Mouse (Mus musculus): ENCODE results near the gene Ankrd23.

Ankrd23 gene

DNA sequence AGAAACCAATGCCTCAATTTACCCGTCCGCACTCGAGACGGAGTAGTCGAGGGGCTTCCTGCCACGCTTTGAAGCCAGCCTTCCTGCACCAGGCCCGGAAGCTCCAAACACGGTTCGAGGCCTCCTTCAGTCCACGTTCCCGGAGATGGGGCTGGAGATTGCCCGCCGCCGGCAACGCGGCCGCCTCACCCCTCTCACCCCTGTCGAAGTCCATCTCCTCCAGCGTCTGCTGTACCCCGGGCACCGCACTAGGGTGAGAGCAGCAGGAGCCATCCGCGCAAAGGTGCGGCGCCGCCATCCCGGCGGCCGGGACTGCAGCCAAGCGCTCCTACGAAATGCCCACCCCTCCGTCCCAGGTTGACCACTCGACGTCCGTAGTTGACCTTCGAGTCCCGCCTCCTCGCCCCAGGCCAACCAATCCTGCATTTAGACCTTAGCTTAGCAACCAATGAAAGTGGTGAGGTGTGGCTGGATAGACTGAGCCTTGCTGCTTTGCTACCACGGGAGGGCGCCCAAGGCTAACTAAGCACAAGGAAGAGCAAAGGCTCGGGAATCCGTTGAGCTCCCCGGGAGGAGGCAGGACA lies 10.3 kb upstream of the Ankrd23 start, which contains the start of gene Ankrd39:
Ankrd39 (minus strand) TSS at position 558 of the 584 bp plus-strand sequence.
- in situ Hi-C loops (cut with MboI; ENCODE audit: low sequenced_read_pairs) = no loop called here

DNA sequence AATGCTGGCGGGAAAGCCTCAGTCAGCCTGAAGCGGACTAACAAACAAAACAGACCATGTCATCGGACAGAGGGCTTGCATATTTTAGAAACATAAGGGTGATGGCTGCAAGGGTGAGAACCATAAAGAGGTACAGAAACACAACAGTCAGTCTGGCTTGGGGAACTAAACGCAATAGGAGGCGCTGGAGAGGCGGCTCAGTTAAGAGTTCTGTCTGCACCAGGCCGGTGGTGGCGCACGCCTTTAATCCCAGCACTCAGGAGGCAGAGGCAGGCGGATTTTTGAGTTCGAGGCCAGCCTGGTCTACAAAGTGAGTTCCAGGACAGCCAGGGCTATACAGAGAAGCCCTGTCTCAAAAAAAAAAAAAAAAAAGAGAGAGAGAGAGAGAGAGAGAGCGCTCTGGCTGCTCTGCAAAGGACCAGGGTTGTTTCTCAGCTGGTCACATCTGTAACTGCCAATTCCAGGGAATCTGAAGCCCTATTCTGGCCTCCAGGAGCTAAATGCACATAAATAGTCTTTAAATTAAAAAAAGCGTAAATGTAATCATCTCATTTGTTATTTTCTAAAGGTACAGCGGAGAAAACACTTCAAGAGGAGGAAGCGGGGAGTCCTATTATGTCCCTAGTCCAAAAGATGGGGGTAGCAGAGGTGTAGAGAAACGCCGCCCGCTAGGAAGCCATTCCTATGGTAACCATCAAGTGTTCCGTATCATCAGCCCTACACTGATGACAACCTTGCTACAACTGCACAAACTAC lies 9.3 kb upstream of the Ankrd23 start:
- in situ Hi-C loops (cut with MboI; ENCODE audit: low sequenced_read_pairs) = no loop called here

DNA sequence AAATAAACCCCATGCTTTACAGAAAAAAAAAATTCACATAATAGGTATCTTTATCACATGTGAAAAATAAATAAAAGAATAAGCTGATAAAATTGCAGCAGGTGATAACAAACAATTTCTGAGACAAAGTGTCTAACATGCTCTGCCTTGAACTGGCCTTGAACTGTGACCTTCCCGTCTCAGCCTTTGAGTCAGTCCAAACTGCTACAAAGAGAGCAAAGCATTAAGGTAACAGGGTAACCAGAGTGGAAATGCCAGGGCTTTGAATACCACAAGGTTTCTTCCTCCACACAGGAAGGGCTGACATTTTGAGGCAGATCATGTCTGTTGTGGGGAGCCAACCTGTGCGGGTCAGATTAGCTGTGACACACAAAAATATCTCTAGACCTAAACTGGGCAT lies 8.7 kb upstream of the Ankrd23 start:
- in situ Hi-C loops (cut with MboI; ENCODE audit: low sequenced_read_pairs) = no loop called here

DNA sequence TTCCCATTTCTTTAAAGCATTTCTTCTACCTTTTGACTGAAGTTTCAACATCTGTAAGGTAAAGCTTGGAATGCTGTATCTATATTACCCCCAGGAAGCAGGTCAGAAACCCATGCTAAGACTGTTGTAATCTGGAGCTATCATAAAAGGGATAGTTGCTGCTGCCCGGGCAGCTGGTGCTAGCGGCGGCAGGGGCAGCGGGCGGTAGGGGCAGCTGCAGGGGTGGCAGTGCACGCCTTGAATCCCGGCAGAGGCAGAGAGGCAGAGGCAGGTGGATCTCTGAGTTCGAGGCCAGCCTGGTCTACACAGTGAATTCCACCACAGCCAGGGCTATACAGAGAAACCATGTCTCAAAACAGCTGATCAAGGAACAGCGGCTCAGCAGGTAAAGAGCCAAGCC lies 6.2 kb upstream of the Ankrd23 start:
- in situ Hi-C loops (cut with MboI; ENCODE audit: low sequenced_read_pairs) = no loop called here

DNA sequence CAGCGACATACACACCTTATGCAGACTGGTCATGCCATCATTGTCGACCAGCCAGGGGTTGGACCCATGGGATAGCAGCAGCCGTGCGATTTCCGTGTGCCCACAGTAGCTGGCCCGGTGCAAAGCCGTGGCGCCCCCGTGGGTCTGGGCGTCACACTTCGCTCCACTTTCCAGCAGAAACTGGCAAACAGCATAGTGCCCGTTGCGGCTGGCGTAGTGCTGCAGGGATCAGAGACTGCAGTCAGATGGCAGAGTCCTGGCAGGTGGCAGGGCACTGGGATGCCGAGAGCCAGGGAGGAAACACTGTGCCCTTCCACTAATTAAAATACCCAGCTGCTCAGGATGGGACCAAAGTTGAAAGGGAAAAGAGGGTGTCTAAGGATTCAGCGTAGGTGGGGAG lies 5.2 kb upstream of the Ankrd23 start:
- in situ Hi-C loops (cut with MboI; ENCODE audit: low sequenced_read_pairs) = no loop called here

DNA sequence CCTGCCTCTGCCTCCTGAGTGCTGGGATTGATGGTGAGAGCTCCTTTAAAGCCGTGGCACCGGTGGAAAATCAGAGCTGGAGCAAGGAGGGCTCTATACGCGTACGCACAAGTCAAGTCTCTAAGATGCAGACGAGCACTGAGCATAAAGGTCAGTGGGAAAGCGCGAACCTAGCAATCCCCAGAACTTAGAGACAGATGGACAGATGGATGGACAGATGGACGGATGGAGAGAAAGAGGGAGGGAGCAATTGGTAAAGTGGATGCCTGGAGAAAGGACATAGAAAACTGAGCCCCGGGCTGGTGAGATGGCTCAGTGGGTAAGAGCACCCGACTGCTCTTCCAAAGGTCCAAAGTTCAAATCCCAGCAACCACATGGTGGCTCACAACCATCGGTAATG lies 4.1 kb upstream of the Ankrd23 start:
- in situ Hi-C loops (cut with MboI; ENCODE audit: low sequenced_read_pairs) = no loop called here

DNA sequence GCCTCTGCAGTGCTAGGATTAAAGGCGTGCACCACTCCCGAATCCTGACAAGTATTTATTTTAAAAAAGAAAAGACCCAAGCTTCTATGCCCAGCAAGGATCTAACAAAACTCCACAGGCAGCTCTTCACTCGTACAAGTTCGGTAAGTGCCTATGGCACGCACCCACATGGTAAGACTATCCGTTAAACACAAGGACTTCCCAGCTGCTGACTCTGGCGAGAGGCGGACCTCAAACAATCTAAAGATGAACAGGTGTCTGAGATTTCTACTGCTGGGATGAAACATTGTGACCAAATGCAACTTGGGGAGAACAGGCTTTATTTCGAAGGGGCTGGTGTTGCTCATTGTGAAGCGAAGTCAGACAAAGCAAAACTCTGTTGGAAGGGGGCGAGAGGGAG lies 3.4 kb upstream of the Ankrd23 start:
- in situ Hi-C loops (cut with MboI; ENCODE audit: low sequenced_read_pairs) = no loop called here

DNA sequence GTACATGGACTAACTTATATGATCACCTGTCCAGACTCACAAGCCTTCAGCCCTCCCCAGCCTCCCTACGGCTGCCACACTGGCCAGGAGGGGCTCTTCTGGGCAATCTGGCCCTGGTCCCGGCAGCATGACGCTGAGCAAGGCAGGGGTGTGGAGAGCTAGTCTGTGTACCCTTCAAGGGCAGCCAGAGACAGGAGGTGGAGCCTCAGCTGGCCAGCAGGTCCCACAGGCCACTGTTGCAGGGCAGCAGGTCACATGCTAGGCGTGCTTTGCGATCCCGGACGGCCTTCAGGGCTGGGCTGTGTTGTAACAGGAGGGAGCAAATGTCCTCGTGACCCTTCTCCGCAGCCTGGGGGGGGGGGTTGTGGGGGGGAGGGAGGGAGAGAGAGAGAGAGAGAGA lies 2.5 kb upstream of the Ankrd23 start, which contains the start of gene Gm42417:
Gm42417 (minus strand) TSS at position 244 of the 400 bp plus-strand sequence.
- in situ Hi-C loops (cut with MboI; ENCODE audit: low sequenced_read_pairs) = no loop called here

DNA sequence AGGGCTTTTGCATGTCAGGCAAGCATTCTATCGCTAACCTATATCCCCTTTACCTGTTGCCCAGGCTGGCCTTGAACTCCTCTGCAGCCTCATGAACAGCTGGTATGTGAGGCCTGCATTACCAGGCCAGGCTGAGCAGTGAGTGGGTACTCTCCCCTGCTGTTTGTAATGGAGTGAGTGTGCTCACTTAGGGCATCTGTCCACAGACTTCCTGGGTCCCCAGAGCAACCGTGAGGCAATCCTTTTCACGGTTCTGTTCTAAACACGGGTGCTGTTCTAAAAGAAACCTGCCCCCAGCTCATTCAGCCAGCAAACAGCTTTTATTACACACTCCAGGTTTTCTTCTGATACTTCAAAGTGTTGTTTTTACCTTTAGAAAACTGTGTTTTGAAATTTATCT lies 2.0 kb upstream of the Ankrd23 start:
- in situ Hi-C loops (cut with MboI; ENCODE audit: low sequenced_read_pairs) = no loop called here

DNA sequence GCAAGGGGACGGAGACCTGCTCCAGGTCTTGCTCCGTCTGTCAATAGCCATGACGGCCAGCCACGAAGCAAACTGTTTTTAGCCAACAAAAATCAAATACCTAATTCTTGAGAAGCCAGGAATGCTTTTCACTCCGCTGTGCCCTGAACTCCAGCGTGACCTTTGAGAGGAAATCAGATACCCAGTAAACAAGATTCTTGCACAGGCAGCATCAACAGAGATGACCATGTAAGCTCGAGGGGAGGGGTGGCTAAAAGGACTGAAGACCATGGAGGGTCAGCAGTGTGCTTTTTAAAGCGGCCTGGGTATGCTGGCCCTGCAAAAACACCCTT lies 320 bp downstream of the Ankrd23 start:
- in situ Hi-C loops (cut with MboI; ENCODE audit: low sequenced_read_pairs) = no loop called here

DNA sequence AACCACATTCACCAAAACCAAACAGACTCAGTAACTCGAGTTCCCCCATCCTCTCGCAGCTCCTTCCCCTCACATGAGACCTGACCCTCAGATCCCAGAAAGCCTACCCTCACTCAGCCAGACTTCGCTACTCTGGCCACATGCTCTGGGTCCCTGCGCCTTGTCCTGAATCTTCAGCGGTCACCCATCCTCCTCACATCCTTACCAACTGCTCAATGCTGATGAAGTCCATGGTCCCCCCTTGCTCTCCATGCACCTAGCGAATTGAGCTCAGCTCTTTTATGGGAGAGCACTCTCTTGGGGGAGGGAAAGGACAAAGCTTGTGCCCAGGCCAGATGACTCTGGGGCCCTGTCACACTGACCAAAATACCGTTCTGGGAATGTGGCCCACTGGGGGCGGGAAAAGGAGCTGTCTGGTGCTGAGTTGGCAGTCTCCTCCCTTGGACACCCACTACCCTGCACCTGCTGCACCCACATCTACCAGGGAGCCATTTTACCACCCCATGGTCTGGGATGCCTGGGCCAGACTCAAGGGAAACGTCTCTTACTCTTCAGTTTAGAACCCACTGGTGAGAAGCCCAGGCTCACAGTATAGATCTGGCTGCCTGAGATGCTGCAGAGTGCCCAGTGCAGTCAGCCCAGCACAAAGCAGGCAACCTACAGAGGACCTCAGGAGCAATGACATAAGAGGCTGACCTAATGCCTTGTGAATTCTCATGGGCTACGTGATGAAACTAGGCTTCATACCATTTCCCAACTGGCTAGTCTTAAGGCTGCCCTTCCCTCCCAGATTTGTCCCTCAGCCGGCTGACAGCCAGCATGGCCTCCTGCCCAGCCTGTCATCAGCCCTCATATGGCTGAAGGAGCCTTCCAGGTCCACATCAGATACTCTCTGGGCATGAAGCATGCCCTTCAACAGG lies 946 bp downstream of the Ankrd23 start:
- in situ Hi-C loops (cut with MboI; ENCODE audit: low sequenced_read_pairs) = no loop called here

DNA sequence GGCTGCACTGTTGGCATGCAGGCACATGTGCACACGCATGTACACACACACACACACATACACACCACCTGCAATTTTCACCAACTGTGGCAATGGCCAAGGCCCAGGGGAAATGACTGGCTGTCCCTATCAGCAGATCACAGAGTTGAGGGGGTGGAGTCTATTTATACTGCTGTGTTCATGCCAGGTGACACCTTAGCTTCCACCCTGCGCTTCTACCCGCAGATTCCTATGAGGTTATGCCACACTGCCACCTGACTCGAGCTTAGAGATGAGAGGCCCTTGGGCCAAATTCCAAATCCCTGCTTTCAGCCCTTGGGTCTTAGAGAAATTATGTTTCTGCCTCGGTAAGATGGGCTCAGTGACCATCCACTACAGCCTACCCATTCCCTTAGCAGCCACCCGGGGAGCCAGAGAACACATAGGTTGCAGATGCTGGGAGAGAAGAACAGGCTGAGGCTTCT lies 2.1 kb downstream of the Ankrd23 start:
- in situ Hi-C loops (cut with MboI; ENCODE audit: low sequenced_read_pairs) = no loop called here

DNA sequence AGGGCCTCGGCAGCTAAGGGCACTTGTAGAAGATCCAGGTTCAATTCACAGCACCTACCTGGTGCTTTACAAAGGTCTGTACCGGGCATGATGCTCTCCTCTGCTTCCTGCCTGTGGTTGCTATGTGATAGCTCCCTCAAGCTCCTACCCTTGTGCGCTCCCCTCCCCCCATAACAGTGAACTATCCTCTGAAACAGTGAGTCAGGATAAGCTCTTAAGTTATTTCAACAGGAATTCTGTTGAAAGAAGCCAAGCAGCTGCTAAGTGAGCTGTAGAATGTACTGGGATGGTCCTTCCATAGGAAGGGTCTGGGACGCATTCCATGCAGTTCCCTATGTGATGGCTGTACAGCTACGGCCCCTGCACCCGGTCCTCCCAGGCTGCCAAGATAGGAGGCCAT lies 3.1 kb downstream of the Ankrd23 start:
- in situ Hi-C loops (cut with MboI; ENCODE audit: low sequenced_read_pairs) = no loop called here

DNA sequence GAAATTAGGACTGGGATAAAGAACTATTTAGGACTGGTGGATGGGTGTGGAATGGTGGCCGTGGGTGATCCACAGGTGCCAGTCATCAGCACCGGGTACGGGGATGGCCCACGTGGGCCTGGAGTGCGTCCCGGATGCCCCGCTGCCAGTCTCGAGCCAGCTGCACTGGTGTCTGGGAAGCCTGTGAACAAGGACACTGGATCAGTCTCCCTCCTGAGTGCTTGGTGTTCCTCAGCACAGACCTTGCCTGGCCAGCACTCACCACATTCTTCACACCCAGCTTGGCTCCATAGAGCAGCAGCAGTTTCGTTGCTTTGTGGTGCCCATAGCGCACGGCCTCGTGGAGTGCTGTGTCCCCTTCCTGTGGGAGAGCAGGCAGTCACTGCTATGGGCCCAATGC lies 5.2 kb downstream of the Ankrd23 start:
- in situ Hi-C loops (cut with MboI; ENCODE audit: low sequenced_read_pairs) = no loop called here

DNA sequence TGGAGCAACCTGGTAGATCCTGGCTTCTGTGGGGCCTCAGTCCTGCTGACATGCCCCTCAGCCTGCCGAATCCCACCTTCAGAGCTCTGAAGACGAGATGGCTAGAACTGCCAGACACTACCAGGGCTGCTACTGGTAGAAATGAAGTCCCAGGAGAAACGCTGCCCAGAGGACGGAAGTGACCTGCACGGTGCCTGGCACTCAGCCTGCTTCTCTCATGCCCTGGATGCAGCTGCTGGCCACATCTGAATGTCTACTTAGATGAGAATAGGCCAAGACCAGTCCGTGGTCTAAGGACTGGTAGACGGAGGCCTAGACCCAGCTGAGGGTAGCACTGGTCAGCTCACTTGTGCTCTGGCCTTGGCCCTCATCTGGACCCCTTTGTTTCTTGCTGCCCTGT lies 5.7 kb downstream of the Ankrd23 start:
- in situ Hi-C loops (cut with MboI; ENCODE audit: low sequenced_read_pairs) = no loop called here

DNA sequence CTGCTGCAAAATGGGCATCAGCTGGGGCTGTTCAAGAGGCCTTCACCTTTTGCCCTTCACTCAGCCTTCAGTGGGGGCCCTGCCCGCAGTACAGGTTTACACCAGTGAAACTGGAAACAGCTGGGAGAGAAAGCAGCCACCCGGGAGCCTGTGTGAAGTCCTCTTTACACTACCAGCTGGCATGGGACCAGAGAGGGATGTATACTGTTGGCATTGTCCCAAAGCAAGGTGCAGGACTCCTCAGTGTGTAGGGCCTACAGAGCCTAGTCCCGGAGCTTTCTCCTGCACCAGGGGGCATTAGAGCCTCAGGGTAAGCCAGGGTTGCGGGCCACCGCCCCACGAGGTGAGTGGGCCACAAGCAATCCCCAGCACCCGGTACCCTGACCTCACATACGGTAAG lies 6.2 kb downstream of the Ankrd23 start:
- in situ Hi-C loops (cut with MboI; ENCODE audit: low sequenced_read_pairs) = no loop called here

DNA sequence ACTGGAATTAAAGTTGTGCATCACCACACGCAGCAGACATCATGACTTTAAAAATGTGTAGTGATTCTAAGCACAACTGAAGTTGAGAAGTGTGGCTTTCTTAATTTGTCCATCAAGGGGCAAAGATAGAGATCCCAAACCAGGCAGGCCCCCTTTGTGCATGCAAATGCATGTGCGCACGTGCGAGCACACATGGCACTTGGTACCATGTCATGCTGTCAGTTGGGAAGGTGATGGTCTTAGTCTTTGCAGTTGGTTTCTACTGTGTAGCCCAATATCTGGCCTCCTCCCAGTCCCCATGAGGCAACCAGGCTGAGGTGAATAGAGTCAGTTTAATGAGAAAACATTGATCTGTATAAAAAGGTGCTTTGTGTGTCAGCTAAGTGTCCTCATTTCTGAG lies 6.8 kb downstream of the Ankrd23 start:
- in situ Hi-C loops (cut with MboI; ENCODE audit: low sequenced_read_pairs) = no loop called here

DNA sequence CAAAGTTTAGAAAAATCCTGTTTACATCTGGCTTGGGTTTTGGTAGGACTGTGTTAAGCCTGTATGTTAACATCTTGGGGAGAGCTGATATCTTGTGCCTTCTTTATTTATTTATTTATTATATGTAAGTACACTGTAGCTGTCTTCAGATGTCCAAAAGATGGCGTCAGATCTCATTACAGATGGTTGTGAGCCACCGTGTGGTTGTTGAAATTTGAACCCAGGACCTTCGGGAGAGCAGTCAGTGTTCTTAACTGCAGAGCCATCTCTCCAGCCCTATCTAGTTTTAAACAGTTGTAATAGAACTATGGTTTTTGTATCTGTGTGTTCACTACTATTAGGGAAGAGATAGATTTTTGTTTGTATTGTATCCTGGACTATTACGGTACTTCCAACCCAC lies 7.4 kb downstream of the Ankrd23 start:
- in situ Hi-C loops (cut with MboI; ENCODE audit: low sequenced_read_pairs) = no loop called here

DNA sequence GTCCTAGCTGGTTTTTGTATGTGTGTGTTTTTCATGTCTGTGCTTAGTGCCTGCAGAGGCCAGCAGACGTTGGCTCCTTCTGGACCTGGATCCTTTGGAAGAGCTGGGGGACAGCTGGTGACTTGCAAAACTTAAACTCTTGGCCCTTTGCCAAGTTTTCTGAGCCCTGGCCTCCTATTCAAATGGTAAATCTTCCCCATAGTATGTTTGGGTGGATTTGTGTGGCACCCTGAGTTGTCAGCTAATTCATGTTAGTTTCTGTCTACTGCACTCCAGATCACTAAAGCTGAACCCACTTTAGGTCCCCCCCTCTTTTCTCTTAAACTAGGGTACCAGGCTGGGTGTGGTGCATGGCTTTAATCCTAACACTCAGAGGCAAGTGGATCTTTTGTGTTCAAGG lies 8.3 kb downstream of the Ankrd23 start:
- in situ Hi-C loops (cut with MboI; ENCODE audit: low sequenced_read_pairs) = no loop called here

DNA sequence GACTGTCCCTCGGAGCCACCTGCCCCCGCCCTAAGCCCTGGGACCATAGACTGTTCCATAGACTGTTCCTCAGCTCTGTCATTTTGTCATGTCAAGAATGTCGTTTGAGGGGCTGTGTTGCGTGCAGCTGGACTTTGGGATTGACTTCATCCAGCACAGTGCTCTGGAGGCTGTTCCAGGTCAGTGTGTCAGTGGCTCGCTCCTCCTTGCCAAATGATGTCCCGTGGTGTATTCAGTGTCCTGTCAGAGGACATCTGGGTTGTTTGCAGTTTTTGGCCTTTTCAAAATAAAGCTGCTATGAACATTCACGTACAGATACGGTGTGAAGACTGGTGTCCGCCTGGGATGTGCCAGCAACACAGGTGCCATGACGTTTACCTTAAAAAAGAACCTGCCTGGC lies 9.8 kb downstream of the Ankrd23 start:
- in situ Hi-C loops (cut with MboI; ENCODE audit: low sequenced_read_pairs) = no loop called here

DNA sequence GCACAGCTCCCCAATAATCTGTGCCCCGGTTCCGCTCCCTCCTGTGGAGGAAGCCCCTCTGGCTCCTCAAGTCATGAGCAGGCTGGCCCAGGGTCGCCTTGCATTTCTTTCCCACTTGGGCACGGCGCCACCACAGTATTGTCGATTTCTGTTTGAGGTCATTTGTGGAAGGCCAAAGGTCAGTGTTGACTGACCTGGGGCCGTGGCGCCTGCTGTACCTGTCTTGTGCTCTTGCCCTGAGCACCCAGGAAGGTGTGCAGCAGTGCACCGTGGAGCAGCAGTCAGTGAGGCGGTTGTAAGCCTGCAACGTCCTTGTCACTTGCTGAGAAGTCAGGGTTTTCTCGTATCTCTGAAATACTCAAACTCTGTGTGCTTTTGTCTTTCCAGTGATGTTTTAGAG lies 10.9 kb downstream of the Ankrd23 start:
- in situ Hi-C loops (cut with MboI; ENCODE audit: low sequenced_read_pairs) = no loop called here

DNA sequence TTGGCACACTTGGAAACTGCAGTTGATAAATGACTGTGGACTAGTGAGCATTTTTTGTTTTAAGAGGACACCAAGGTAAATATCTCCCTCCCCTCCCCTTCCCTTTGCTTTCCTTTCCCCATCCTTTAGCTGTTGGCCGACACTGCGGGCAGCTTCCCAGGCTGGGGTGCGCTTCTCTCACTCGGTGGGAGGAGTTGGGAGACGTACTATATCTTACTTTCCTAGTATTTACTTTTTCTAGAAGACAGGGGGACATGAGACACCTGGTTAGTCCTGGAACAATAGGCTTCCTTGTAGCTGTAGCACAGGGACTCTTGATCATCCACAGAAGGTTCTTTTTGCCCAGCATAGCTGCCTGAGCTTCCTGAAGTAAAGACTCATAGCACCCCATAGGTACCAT lies 12.6 kb downstream of the Ankrd23 start:
- in situ Hi-C loops (cut with MboI; ENCODE audit: low sequenced_read_pairs) = no loop called here
